Mouse (Mus musculus) liver, postnatal 0 days (tissue): ENCODE results near the gene Atxn7l1.

Experiments used
- CTCF ChIP-seq: sonication (generic); IDR thresholded peaks from 2 replicates; pipeline ENCODE4 v1.5.1; 2016; ENCODE audit warnings: antibody characterized with exemption, low read depth
- EP300 ChIP-seq: IDR thresholded peaks from 2 replicates; pipeline ENCODE4 v1.6.1; 2016; ENCODE audit warnings: antibody characterized with exemption, low read depth, mild to moderate bottlenecking

- TF ChIP-seq CTCF (no peak), EP300 (no peak)
These were observed 7.2 kb downstream of the Atxn7l1 start for GRCm38 (mm10) chr12:33154732-33155131.
